Mouse (Mus musculus): ENCODE results near the gene Uba3.
A peak's percentile ranks its signal among the peaks of the same experiment; 100 is the strongest.

The Uba3 gene

DNA sequence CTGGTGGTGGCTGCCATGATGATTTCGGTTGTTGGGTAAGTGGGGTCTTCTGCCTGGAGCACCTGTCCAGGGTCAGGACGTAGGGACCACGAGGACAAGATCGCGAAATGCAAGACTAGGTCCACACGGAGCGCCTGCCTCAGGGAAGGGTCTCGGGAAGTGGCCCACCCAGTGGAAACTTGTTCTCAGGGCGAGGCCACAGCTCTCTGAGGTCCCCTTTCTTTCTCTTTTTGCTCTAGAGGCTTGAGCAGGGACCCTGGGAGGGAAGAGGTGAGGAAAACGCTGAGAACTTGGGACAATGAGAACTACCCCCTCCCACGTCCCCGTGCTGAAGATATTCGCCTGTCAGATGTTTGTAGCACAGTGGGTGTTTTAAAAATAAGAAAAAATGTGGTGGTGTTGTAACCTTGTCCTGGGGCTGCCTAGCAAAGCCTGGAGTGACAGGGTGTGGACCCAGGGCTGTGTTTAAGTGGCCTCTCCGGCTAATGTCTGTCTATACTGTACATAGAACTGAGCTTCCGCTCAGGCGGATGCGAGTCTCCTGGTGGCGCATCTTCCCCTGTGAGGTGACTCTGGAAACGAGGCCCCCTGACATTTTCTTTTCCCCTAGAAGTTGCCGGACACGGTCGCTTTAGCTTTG lies 5.6 kb upstream of the Uba3 start:
- no peak for DNase-seq (ENCODE audit: extremely low spot score, low spot score)

- peak; percentile 88 for DNase-seq (ENCODE audit: extremely low spot score, low spot score)
Measured at GRCm38 (mm10) chr6:97210191-97210961, 4.9 kb upstream of the Uba3 start, which contains the start of gene Arl6ip5. TSS of gene Arl6ip5 (plus strand) at chr6:97210689.

- DNase-seq (ENCODE audit: extremely low spot score, low spot score), result no peak
Measured at GRCm38 (mm10) chr6:97209751-97210150, 4.3 kb upstream of the Uba3 start.

- DNase-seq (ENCODE audit: extremely low spot score, low spot score), result no peak
Measured at GRCm38 (mm10) chr6:97209201-97209600, 3.8 kb upstream of the Uba3 start.

DNA sequence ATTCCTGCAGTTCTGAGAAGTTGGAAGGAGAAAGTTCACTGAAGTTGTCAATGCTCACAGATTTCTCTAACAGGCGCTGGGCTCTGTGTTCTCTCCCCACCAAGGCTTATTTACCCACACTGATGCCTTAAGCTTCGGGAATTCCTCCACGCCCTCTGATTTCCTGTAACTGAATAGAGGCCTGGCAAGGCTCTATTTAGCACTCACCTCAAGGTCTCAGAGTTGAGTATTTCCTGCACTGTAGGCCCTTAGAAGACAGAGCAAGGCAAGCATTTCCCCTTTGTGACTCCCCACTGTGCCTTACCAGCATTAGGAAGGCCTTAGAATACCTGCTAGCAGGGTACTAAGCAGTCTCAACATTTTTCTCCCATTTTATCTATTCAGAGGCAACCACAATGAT lies 3.0 kb upstream of the Uba3 start:
- DNase-seq (ENCODE audit: extremely low spot score, low spot score), result no peak

DNA sequence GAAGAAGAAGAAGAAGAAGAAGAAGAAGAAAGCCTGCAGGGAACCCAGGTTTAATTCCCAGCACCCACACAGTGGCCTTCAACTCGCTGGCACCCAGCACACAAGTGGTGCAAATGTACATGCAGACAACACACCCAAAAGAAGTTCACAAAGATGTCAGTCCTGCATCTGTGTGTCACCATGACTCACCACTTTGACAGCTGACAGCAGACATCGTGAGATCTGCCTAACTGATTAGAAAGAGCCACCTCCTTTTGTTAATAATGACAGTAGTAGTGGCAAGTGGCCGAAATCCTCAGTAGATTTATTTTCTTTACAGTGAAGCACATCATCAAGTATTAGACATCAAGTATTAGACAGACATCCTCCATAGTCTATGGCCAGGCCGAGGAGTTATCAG lies 1.6 kb upstream of the Uba3 start:
- DNase-seq (ENCODE audit: extremely low spot score, low spot score), result no peak

DNA sequence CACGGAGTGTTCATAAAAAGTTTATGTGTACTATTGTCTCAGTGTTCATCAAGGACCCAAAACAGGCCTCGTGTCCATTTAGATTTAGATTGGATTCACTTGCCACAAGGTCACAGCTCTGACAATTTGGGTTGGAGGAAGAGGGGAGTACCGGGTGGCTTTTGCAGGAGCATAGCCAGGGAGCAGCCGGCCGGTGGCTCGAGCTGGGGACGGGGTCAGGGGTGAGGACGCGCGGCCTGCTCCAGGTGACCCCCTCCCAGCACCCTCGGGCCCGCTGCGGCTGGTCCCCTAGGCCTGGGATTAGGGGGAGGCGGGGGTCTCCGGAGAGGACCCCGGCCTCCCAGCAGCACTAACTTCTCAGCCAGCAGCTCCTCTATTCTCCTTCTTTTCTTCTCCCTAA lies 495 bp downstream of the Uba3 start:
- DNase-seq (ENCODE audit: extremely low spot score, low spot score), result peak; percentile 54

GRCm38 (mm10) chr6:97204252-97204869 lies 1.1 kb downstream of the Uba3 start:
- DNase-seq (ENCODE audit: extremely low spot score, low spot score), result no peak

DNA sequence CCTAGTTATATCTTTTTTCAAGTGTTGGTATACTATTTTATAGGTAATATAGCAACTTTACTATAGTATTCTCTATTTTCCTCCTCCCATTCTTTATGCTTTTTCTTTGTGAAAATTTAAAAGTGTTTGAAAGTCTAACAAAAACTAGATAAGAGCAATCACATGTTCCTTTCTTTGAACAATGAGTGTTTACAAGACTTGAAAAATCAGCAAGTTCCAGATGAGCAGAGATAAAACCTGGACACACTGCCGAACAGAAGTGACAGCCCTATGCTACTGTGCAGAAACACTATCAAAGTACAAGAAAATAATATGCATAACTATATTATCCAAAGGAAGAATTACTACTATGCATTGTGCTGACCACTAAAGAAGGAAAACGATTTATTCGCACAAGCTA lies 3.0 kb downstream of the Uba3 start:
- no peak for DNase-seq (ENCODE audit: extremely low spot score, low spot score)

- no peak for DNase-seq (ENCODE audit: extremely low spot score, low spot score)
Measured at GRCm38 (mm10) chr6:97200437-97200836, 5.0 kb downstream of the Uba3 start.

- no peak for DNase-seq (ENCODE audit: extremely low spot score, low spot score)
Measured at GRCm38 (mm10) chr6:97179367-97179828, 26.0 kb downstream of the Uba3 start.

- peak; percentile 94 for DNase-seq (ENCODE audit: extremely low spot score, low spot score)
Measured at GRCm38 (mm10) chr6:97178491-97179366, 26.7 kb downstream of the Uba3 start, which contains the start of gene Tmf1. TSS of gene Tmf1 (minus strand) at chr6:97179122.

- no peak for DNase-seq (ENCODE audit: extremely low spot score, low spot score)
Measured at GRCm38 (mm10) chr6:97175716-97176115, 29.7 kb downstream of the Uba3 start.

DNA sequence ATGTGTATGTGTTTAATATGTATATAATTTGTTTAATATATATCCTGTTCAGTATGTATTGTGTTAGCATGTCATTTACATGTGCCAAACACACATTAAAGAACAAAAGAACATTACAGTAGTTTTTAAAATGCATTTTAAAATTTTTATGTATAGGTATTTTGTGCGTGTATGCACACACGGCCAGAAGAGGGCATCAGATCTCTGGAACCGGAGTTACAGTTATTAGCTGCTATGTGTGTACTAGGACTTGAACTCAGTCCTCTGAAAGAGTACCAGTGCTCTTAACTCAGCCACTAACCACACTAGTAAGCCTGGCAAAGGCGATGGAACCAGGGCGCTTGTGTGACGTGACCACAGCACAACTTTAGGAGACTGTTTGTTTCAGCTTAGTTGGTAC lies 55.3 kb downstream of the Uba3 start:
- DNase-seq (ENCODE audit: extremely low spot score, low spot score), result no peak

DNA sequence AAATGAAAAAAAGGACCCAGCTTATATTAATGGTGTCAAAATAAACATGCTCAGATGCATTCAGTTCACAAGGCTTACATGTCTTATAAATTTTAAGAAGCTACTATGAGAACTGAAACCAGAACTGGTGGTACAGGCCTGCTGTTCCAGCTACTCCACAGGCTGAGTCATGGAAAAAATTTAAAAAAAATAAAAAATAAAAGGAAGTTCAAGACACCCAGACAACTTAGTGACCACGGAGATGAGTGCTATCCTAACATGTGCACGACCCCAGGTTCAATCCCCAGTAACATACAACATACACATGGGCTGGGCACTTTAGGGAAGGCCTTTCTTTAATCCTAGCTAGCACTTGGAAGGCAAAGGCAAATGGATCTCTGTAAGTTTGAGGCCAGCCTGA lies 55.7 kb downstream of the Uba3 start:
- DNase-seq (ENCODE audit: extremely low spot score, low spot score), result no peak

- peak; percentile 74 for DNase-seq (ENCODE audit: extremely low spot score, low spot score)
Measured at GRCm38 (mm10) chr6:97148383-97149251, 56.8 kb downstream of the Uba3 start, which contains the start of gene Eogt. TSS of gene Eogt (minus strand) at chr6:97149182.

GRCm38 (mm10) chr6:97147755-97148382 lies 57.6 kb downstream of the Uba3 start:
- peak; percentile 32 for DNase-seq (ENCODE audit: extremely low spot score, low spot score)

DNA sequence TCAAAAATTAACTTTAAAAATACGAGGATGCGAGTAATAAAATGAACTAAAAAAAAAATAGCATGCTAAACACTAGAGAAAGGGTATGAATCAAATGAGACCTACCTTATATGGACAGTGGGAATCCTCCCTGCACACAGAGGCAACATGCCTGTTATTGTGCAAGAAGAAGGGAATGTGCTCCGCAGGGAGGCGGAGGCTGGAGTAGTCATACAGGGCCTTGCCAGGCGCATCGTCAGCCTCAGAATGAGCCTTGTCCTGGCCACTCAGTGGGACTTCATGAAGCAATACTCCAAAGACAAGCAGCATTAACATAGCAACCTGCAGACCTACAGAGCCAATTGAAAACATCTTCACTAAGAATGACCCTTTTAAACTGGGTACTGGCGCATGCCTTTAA lies 60.3 kb downstream of the Uba3 start:
- no peak for DNase-seq (ENCODE audit: extremely low spot score, low spot score)

DNA sequence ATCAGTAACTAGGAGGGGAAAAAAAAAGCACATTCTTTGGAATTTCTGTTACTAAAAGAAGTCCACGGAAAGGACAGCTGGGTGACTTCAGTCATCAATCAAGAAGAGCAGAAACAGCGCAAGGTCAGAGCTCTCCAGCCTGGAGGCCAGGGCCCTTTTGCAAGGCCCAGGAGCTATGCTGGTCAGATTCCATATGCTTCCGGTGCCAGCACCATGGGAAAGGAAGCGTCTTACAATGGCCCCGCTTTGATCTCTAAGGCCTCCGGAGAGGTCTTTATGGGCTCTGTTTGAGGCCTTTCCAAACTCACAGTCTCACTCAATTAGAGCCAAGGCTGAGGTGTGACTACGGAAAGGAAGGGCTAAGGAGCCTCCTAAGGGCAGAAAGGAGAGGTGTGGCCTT lies 61.1 kb downstream of the Uba3 start:
- peak; percentile 44 for DNase-seq (ENCODE audit: extremely low spot score, low spot score)

- DNase-seq (ENCODE audit: extremely low spot score, low spot score), result no peak
Measured at GRCm38 (mm10) chr6:97142611-97143010, 62.8 kb downstream of the Uba3 start.

Measured in neural tube, embryonic 10.5 days (tissue).